Mouse (Mus musculus) ES-E14 (cell line): ENCODE data around the gene Armc10. TPM values are rescaled to one million over a fixed set of nuclear protein-coding genes. Genes with fewer than 3 reads are reported as not detected.

Experiments used
- DNase-seq: peaks from one replicate; pipeline ENCODE4 v3.0.0-alpha.2; 2013; ENCODE audit warnings: low read depth, low spot score
- H3K27ac ChIP-seq: 2 replicates; pipeline ENCODE4 v1.5.1; 2012; ENCODE audit warnings: low read depth, mild to moderate bottlenecking, low read length, moderate library complexity, mixed read lengths; ENCODE audit not compliant: poor library complexity, insufficient read depth, severe bottlenecking
- H3K36me3 ChIP-seq: 2 replicates; pipeline ENCODE4 v1.6.1; 2012; ENCODE audit warnings: mild to moderate bottlenecking, low read length, moderate library complexity, mixed read lengths; ENCODE audit not compliant: control insufficient read depth, poor library complexity, insufficient read depth, severe bottlenecking
- H3K4me1 ChIP-seq, 2 experiments: fragments of 150-350 bp in 1 of 2; sonication (generic) in 1 of 2; 2 replicates each; pipeline ENCODE4 v1.6.1; 2012; ENCODE audit warnings: low read length in 2 of 2, mild to moderate bottlenecking in 1 of 2, mixed read lengths in 1 of 2; ENCODE audit not compliant: control insufficient read depth in 2 of 2, insufficient read depth in 2 of 2, poor library complexity in 1 of 2
- H3K4me3 ChIP-seq, 2 experiments: fragments of 150-350 bp in 1 of 2; sonication (generic) in 1 of 2; 2 replicates each; pipeline ENCODE4 v1.5.1; 2012; ENCODE audit warnings: low read length in 2 of 2, low read depth in 1 of 2, mild to moderate bottlenecking in 1 of 2, mixed read lengths in 1 of 2; ENCODE audit not compliant: insufficient read depth in 1 of 2, poor library complexity in 1 of 2, severe bottlenecking in 1 of 2
- H3K9ac ChIP-seq: 2 replicates; pipeline ENCODE4 v1.6.1; 2012; ENCODE audit warnings: low read depth, mild to moderate bottlenecking, low read length, mixed read lengths; ENCODE audit not compliant: poor library complexity, insufficient read depth, severe bottlenecking
- H3K9me3 ChIP-seq: fragments of 150-350 bp; sonication (generic); 2 replicates; pipeline ENCODE4 v1.6.1; 2012; ENCODE audit warnings: low read depth, mild to moderate bottlenecking, low read length; ENCODE audit not compliant: control insufficient read depth, insufficient read depth
- CHD2 ChIP-seq: IDR thresholded peaks from 2 replicates; pipeline ENCODE4 v1.6.1; 2014; ENCODE audit warnings: mild to moderate bottlenecking, low read depth, low read length, inconsistent platforms
- HCFC1 ChIP-seq: IDR thresholded peaks from 2 replicates; pipeline ENCODE4 v1.6.1; 2012; ENCODE audit warnings: low read length, inconsistent platforms, borderline replicate concordance; ENCODE audit not compliant: insufficient read depth
- MAFK ChIP-seq: IDR thresholded peaks from 2 replicates; pipeline ENCODE4 v1.6.1; 2014; ENCODE audit warnings: mild to moderate bottlenecking, low read depth, low read length, inconsistent platforms; ENCODE audit not compliant: insufficient read depth
- ZC3H11A ChIP-seq: IDR thresholded peaks from 2 replicates; pipeline ENCODE4 v1.6.1; 2012; ENCODE audit warnings: low read depth, mild to moderate bottlenecking, inconsistent platforms, low read length, borderline replicate concordance
- ZNF384 ChIP-seq: IDR thresholded peaks from 2 replicates; pipeline ENCODE4 v1.6.1; 2012; ENCODE audit warnings: low read depth, low read length, inconsistent platforms
- in situ Hi-C, 2 experiments: fragments of 600-800 bp; cut with MboI; formaldehyde crosslinking; loops; one replicate each; pipeline ENCODE4 v1.15.1; 2025; ENCODE audit warnings: low sequenced_read_pairs in 2 of 2, inconsistent platforms in 1 of 2; ENCODE audit not compliant: unreplicated experiment in 2 of 2
- total RNA-seq: library from RNA; depleted of rRNA; stranded (reverse); fragments of 300-350 nt; gene quantifications from 2 replicates; pipeline ENCODE4 v1.2.3, GENCODE M21; 2012

Armc10 gene
- total RNA-seq, 1 experiment, result 73.6 TPM

- no peak for DNase-seq
- TF ChIP-seq HCFC1 (no peak), ZNF384 (no peak), MAFK (no peak), CHD2 (no peak), ZC3H11A (no peak)
- no peak overlapping the region for H3K4me3 ChIP-seq
- H3K9me3 ChIP-seq, result no peaks in the 10 kb centered on the region
- H3K36me3 ChIP-seq, result no peaks in the 10 kb centered on the region
- in situ Hi-C loops, result no loop called here
- no peak overlapping the region for H3K9ac ChIP-seq
- peaks cover 11 to 13% of the 10 kb centered on the region in 2 experiments for H3K4me1 ChIP-seq
- no peak overlapping the region for H3K27ac ChIP-seq
Observed at GRCm38 (mm10) chr5:21677939-21678338, 32.3 kb downstream of the Armc10 start.

DNA sequence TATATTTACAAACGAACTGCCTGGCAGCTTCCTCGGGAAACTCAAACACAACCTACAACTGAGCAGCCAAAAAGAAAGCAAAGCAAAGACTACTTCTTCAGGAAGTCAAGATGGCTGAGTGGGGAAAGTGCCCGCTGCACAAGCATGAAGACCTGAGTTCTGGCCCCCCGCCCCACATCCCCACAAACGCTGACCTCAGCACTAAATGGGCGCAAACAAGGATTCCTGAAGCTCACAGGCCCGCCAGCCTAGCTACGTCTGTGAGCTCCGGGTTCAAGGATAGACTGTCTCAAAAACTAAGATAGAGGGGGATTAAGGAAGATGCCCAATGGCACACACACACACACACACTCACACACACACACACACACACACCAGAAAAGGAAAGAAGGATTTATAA, 32.8 kb downstream of the Armc10 start:
- Histone ChIP-seq H3K9me3 (no peaks in the 10 kb centered on the region), H3K27ac (no peak overlapping the region), H3K36me3 (no peaks in the 10 kb centered on the region), H3K9ac (no peak overlapping the region), H3K4me1 (peaks cover 9 to 13% of the 10 kb centered on the region in 2 experiments), H3K4me3 (no peak overlapping the region)
- DNase-seq, result no peak
- in situ Hi-C loops, result no loop called here
- TF ChIP-seq MAFK, result peak; percentile 81
- TF ChIP-seq ZNF384, result no peak

GRCm38 (mm10) chr5:21680029-21680428, 34.4 kb downstream of the Armc10 start:
- in situ Hi-C loops, result no loop called here
- H3K9ac ChIP-seq, result no peak overlapping the region
- H3K4me1 ChIP-seq, result peaks cover 0 to 13% of the 10 kb centered on the region in 2 experiments; a peak in 2 of 4 replicates
- H3K9me3 ChIP-seq, result no peaks in the 10 kb centered on the region
- TF ChIP-seq MAFK (no peak), ZNF384 (no peak), CHD2 (no peak), ZC3H11A (no peak), HCFC1 (no peak)
- H3K36me3 ChIP-seq, result no peaks in the 10 kb centered on the region
- H3K4me3 ChIP-seq, result no peak overlapping the region
- no peak for DNase-seq
- H3K27ac ChIP-seq, result no peak overlapping the region

DNA sequence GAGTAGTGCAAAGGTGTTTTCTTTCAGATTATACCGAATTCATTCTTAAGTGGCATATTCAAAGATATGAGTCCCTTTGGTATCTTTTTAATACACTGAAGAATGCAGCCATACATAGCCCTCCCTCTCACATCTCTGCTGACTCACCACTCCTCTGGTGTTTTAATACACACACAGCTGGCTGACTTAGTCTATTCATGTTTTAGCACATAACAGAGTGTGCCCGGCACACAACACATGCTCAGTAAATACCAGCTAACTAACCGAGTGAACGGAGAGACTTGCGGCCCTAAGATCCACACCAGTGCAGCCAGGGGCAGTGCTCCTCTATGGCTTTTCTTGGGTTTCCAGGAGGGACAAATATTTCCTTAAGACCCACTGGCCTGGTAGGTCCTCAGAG, 35.3 kb downstream of the Armc10 start:
- H3K36me3 ChIP-seq, result no peaks in the 10 kb centered on the region
- H3K9me3 ChIP-seq, result no peaks in the 10 kb centered on the region
- peaks cover 0 to 7% of the 10 kb centered on the region in 2 experiments; a peak in 2 of 4 replicates for H3K4me1 ChIP-seq
- H3K27ac ChIP-seq, result no peak overlapping the region
- in situ Hi-C loops, result no loop called here
- no peak overlapping the region for H3K4me3 ChIP-seq
- no peak for DNase-seq
- no peak overlapping the region for H3K9ac ChIP-seq
- no peak for TF ChIP-seq HCFC1
- TF ChIP-seq MAFK, result no peak
- TF ChIP-seq ZC3H11A, result no peak

DNA sequence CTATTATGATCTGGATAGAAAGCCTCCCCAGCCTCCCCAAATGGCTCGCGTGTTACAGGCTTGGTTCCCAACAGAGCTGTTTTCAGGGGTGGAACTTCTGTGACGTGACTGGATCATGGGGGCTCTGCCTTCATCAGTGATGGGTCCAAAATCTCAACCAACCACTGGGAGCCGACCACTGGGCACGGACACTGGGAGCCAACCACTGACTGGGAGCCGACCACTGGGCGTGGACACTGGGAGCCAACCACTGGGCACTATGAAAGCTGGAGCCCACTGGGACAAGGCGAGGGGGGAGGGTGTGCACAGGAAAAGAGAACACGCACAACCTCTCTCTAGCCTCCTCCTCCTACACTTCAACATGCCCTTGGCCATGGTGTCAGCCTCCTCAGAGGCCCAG, 38.2 kb downstream of the Armc10 start:
- TF ChIP-seq ZC3H11A (no peak), MAFK (no peak), CHD2 (no peak), HCFC1 (no peak), ZNF384 (no peak)
- in situ Hi-C loops, result no loop called here
- H3K27ac ChIP-seq, result no peak overlapping the region

More for the DNA sequence above, 38.2 kb downstream of the Armc10 start:
- Histone ChIP-seq H3K4me3 (peak overlapping the region in 1 of 2 experiments; percentile 60; a peak in 2 of 4 replicates), H3K9ac (no peak overlapping the region), H3K9me3 (no peaks in the 10 kb centered on the region), H3K4me1 (peaks cover 0 to 4% of the 10 kb centered on the region in 2 experiments; a peak in 2 of 4 replicates), H3K36me3 (no peaks in the 10 kb centered on the region)
- no peak for DNase-seq
